Mouse (Mus musculus) neural tube, embryonic 10.5 days (tissue): ENCODE results near the gene Foxf2.

Experiments
- DNase-seq: peaks from one replicate; pipeline ENCODE4 v3.0.0-alpha.2; 2017; ENCODE audit warnings: low spot score; ENCODE audit errors: extremely low spot score

Foxf2 gene

DNA sequence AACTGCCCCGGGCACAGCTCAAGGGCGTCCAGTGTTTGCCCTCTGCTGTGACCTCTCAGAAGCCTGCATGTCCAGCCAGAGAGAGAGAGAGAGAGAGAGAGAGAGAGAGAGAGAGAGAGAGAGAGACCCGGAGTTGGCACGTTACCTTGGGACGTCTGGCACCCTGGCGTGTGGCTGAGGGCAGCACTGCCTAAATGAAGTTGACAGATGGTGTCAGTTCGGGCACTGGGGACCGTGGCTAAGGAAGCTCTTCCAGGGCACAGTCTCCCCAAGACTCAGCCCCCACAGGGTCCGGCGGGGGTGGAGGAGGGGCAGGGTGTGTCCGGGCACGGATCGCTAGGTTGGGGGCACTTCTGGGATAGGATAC, 667 bp upstream of the Foxf2 start:
- DNase-seq: peak; percentile 56

GRCm38 (mm10) chr13:31626183-31626801, 676 bp downstream of the Foxf2 start:
- DNase-seq: peak; percentile 77

GRCm38 (mm10) chr13:31626991-31627625, 1.5 kb downstream of the Foxf2 start:
- peak; percentile 62 for DNase-seq

DNA sequence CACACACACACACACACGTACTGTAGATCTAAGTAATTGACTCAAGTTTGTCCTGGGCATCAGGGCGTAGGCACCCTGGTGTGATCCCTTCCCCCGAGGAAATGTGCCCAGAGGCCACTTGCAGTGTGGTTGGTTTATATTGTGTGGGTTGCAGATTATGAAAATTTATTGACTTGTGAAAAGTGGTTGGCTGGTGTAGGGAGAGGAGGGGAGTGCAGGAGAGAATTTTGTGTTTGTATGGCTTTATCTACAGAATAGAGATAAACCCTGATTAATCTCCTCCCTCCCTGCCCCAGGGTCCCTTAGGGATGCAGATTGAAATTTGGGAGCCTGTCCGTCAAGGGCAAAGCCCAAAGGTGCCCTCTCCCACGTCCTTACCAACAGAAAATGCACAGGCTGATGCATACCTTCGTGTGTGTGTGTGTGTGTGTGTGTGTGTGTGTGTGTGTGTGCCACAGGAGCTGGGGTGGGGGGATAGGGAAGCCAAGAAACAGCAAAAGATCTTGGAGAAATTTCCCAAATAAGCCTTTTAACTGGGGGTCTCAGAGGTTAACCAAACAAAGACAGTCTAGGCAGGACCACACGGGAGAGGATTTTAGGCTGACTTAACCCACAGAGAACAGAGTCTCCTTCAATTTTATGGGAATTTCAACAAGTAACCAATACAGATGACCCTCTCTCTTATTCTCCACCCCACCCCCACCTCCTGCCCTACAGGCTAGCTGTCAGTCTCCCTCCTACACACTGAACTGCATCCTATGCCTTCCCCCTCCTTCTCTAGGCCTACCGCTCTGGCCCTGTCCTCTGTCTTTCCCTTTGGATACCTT, 2.5 kb downstream of the Foxf2 start:
- DNase-seq: peak; percentile 47

DNA sequence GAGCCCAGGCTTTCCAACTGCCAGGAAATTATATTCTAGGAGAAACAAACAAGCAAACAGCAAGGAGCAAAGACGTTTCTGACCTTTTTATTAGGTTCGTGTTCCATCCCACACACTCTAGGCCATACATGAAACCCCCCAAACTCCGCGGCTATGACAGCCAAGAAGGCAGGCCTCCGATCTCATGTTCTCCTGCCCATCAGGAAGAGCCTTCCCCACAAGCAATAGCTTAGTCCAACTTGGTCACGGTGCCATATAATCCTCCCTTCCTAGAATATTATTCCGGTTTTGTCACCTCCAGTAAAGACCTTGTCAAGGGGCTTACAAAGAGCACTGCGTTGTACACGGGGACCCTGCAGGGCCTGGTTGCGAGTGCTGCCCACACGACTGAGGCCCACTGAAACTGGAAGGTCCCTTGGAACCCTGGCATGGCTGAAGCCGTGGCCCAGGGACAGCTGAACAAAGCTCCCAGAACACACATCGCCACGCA, 3.1 kb downstream of the Foxf2 start:
- DNase-seq: no peak

DNA sequence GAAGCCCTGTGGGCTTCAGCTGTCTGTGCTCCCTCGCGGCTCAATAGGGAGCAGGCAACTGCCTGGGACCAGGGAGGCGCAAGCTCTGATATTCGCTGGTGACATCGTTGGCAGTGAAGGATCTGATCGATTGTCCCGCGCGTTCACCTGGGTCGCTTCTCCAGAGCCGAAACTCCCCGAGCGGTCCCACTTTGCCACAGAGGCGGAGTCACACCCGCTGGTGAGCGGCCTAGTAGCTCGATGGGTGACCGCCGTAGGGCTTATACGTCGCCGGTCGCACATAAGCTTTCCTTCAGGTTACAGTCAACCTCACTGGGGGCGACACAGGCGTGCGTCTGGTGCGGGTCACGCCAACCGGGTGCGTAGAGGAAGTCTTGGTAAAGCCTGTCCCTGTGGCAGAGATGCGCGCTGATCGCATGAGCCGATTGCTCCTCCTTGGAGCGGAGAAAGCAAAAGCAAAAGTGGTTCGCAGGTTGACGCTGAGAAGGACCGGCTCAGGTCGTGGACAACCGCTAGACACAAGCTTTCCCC, 3.8 kb downstream of the Foxf2 start:
- peak; percentile 76 for DNase-seq

- no peak for DNase-seq
These were observed 4.4 kb downstream of the Foxf2 start for GRCm38 (mm10) chr13:31630051-31630450.

DNA sequence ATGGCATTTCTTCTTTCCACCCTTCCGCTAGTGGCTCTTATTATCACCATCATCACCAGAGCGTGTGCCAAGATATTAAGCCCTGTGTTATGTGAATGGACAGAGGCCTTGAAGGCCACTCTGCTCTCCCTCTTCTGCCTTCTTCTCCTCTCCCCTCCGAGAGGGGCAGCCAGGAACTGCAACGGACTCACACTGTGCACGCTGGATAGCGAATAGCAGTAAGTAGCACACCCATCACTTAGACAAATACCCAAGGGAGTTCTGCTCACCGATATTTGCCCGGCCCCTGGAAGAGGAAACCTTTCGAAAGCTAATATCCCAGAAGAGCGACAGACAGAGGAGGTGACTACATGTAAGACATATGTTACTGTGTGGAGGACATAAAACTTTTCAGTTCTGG, 4.9 kb downstream of the Foxf2 start:
- peak; percentile 60 for DNase-seq

- DNase-seq: no peak
These were observed 5.7 kb downstream of the Foxf2 start for GRCm38 (mm10) chr13:31631291-31631690.

GRCm38 (mm10) chr13:31632450-31632849, 6.8 kb downstream of the Foxf2 start:
- peak; percentile 84 for DNase-seq

DNA sequence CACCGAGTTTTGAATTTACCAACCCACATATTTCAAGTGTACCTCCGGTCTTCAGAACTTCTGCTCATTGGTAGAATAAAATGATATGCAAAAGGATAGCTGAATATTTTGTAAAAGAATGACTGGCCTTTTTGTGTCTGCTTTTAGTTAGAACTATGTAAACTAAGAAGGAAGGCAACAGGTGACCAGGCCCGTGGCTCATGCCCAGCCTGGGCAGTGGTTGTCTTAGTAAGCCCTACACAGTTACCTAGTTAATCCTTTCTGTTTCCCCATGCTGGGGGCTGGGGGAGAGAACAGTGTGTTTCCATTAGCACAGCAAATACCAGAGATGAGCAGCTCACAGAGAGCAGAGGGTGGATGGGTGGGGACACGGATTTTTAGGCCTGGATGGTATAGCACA, 7.6 kb downstream of the Foxf2 start:
- no peak for DNase-seq

DNA sequence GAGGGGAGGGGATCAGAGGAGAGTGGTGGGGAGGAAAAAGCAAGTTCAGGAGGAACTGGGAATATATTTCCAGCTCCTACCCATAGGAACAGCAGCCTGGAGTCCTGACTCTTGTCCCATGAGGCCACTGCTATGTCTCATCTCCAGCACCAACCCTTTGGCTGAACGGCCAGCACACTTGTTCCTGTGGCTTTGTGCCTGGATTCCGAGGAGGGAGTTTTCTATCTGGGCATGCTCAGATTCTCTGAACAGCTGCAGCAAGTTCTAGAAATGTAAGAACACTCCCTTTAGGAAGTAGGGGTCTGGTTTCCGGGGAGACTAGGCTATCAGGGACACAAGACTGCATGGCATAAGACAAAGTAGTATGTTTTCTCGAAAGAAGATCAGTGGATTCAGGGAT, 9.9 kb downstream of the Foxf2 start:
- DNase-seq: no peak

- no peak for DNase-seq
These were observed 15.9 kb downstream of the Foxf2 start for GRCm38 (mm10) chr13:31641517-31641916.

DNA sequence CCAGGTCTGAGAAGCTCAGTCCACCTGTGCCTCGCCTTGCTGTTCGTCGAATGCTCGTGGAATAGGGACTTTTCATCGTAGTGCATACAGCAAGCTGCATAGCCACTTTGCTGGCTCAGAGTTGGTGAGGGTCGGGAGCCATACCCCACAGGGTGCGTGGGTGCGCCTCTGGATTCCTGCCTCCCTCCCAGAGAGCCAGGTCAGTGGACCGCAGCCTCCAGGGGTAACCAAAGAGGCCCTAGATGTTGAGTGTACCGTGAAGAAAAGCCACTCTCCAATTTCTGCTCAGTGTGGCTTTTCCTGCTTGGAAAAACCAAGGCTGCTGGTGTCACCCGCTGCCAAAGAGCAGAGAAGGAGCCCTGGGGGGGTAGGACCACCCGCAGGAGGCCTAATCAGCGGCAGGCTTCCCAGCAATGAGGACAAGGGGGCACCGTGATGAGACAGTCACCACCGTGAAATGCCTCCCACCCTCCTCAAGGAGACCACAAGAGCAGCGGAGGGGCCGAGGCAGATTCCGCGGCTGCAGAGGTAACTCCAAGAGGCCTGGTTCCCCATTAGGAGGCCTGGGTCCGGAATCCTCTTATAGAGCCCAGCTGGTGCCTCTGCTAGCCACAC, 26.6 kb downstream of the Foxf2 start:
- DNase-seq: no peak

GRCm38 (mm10) chr13:31656249-31656648, 30.6 kb downstream of the Foxf2 start:
- no peak for DNase-seq

GRCm38 (mm10) chr13:31658212-31658611, 32.6 kb downstream of the Foxf2 start:
- no peak for DNase-seq

DNA sequence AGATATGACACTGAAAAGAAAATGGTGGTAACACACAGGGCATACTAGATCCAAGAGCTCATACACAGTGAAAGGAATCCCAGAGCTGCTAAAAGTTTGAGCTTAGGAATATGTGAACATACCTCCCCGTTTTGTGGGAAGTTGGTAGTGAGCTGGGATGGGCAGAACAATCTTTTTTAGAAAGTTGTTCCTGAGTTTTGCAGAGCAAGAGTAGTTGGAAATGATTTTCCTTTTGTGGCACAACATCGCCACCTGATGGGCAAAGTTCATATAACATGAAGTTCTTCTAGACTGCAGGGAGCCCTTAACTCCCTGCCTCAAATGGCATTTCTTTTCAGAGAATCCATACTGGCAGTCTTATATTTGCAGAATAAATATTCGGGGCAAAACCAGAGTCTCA, 33.3 kb downstream of the Foxf2 start:
- peak; percentile 68 for DNase-seq

- no peak for DNase-seq
These were observed 35.6 kb downstream of the Foxf2 start for GRCm38 (mm10) chr13:31661211-31661610.

- DNase-seq: no peak
These were observed 39.8 kb downstream of the Foxf2 start for GRCm38 (mm10) chr13:31665376-31665775.

DNA sequence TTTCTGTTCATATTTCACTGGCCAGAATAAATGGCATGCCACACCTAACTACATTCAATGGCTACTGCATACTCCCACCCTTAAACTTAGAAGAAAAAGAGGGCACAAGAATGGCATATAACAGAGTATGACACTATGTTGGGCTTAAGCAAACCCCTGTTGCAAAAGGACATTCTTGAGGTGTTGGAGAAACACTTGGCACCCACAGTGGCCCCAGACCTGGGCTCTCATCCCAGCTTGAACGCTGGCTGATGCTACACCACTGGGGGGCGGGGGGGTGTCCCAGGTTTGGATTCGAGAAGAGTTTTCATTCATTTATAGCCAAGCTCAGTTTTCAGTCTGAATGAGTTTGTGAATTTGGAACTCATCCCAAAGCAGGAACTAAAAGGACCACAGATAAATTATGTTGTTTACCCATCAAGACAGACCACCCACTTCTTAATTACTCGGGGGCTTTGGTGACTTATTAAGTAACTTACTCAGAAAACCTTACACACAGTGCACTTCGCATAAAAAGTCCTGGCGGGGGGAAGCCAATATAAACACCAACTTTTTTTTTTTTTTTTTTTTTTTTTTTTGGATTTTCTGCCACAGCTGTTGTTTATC, 42.4 kb downstream of the Foxf2 start:
- DNase-seq: no peak

DNA sequence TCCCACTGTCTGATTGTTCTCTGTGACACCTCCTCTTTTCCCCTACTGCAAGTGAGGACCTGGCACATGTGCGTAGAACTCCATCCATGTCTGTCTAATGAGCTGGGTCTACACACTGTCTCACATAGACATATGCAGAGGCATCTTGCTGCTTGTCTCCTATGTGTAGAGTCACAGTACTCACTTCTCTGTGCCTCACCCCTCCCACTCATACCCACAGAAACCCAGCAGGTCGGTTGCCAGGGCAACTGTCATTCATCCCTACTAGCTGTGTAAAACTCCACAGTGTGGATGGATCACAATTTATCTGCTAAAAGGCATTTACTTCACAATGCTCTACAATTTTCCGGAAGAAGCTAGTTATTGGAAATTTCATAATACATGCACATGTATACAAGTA, 46.5 kb downstream of the Foxf2 start:
- DNase-seq: no peak
